Mouse (Mus musculus): ENCODE data around the gene Tmem50b.

DNA sequence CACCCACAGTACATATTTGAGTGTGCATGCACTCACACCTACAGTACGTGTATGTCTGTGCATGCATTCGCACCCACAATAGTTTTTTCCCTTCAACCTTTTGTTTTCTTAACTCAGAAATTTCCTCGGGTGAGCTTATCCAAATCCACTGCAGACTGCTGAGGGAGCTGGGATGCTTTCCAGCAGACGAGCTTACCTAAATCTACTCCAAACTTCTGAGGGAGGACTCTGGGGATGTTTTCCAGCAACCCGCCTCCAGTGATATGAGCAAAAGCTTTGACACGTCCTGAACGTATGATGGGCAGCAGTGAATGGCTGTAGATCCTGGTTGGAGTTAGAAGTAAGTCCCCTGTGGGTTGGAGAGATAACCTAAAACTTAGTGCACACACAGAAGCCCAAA lies 30.2 kb upstream of the Tmem50b start:
- TF ChIP-seq CTCF (IDR thresholded peaks at IDR 0.05; ENCODE audit: borderline replicate concordance, insufficient read depth, low read length) (no peak), POLR2A (IDR thresholded peaks at IDR 0.05; ENCODE audit: low read depth, low read length) (no peak)
